Mouse (Mus musculus): Measurements from ENCODE around the gene Cop1.
A peak's percentile ranks its signal among the peaks of the same experiment; 100 is the strongest.

Gene Cop1

DNA sequence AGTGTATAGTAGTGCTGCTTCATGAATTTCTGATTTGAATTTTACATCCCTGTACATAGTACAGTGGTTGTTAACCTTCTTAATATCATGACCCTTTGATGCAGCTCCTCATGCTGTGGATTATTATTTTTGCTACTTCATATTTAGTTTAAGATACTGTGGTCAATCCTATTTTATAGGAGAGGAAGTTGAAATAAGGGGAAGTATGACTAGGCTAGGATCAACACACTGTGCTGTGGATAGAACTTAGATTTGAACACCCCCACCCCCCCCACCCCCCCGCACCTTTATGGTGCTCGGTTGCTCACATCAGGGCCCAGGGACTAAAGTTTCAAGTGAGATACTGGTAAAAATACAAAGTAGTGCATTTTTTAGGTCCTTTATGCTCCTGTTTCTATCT is 58.7 kb downstream of the Cop1 start:
- DNase-seq, result no peak

DNA sequence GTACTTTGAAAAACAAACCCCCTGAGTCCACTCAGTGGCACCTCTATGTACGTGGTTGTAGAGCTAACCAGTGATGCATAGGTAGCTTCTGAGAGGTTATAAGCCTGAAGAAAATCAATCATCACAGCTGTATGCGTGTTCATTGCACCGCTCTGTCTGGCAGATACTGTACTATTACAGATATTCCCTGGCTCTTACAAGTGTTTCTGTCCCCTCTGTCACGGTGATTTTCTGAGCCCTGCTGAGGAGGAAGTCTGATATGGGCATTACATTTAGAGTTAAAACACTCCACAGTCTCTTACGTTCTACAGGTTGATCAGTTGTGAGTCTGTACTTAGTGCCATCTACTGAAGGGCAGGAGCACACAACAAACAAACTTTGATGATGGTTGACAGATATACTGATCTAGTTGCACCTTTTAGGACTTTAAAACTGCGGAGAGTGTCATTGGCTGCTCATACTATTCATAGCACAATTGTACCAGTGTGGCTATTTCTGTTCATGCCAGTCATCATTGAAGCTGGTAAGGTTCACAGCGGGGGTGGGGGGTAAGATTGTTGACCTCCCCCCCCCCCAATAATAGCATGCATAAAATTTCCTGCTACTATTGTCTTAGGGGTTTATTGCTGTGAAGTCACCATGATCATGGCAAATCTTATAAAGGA is 69.4 kb downstream of the Cop1 start:
- no peak for DNase-seq

DNA sequence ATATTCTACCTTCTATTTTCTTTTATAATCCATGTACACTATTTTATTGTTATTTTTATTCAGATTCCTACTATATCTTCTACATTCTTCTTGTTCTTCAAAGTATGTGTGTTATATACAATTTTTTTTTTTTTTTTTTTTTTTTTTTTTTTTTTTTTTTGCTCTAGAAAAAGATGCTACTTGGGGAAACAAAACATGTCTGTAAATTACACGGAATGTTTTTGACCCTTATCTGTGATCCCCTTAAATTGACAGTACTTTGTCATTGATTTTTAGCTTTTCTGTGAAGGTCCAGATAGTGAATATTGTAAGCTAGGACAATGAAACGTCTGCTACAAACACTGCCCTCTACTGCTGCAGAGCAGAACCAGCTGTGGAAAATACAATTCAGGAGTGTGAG is 81.5 kb downstream of the Cop1 start:
- no peak for DNase-seq

DNA sequence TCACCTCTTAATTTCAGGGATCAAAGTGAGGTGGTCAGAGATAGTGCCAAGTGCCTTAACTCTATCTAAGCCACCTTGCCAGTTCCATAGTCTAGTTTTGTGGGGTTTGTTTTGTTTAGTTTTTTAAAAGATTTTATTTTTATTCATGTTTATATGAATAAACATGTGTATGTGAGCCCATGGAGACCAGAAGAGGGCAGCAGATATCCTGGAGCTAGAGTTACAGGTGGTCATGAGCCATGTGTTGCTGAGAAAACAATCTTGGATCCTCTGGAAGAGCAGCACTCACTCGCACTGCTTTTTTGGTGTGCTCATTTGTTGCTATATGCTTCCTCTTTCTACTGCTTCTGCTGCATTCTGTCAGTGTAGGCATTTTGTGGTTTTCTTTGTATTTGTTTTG is 90.5 kb downstream of the Cop1 start:
- no peak for DNase-seq

DNA sequence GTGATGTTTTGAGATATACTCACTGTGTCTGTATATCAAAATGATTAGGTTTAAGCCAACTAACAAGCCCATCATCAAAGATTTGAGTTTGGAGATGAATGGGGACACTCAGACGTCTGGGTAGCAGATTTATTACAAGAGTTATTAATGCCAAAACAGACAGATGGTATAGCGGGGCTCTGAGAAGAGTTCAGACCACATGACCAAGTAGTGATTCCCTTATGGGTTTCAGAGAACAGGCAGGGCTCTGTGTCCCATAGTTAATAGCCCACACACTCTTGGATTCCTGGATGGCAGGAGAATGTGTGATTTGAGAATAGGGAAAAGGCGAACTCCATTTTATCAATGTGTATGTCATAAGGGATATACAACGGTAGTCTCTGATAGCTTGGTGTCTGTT is 98.9 kb downstream of the Cop1 start:
- DNase-seq, result no peak

DNA sequence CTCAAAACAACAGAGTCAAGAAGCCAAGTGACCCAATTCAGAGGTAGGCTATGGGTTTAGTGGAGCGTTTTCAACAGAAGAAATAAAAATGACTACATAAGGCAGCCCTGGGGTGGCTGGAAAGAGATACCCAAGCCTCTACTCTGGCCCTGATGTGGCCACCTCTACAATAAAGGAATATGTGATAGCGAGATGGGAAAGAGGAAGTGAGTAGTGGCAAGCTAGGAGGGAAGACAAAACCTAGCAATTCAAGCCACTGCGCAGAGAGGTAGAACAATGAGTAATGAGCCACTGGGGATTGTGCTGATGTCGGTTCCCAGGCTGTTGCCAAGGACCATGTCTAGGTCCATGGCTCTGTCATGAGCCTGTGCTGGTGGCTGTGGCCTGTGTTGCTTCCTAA is 102.0 kb downstream of the Cop1 start:
- no peak for DNase-seq

DNA sequence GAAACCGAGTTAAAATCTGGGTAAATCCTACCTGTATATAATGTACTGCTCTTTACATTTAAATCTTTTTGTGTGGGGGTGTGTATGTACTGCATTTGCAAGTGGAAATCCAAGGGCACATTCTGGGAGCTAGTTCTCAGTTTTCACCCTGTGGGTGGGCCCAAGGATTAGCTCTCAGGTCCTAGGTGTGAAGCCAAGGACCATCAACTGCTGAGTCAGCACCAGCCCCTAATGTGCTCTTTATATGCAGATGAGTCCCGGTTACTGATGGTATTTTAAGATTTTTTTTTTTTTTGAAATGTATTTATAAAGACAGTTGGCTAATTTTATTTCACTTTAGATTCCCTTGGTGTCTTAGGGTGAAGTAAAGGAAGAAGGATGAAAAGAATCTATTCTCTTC is 110.2 kb downstream of the Cop1 start:
- DNase-seq, result no peak

DNA sequence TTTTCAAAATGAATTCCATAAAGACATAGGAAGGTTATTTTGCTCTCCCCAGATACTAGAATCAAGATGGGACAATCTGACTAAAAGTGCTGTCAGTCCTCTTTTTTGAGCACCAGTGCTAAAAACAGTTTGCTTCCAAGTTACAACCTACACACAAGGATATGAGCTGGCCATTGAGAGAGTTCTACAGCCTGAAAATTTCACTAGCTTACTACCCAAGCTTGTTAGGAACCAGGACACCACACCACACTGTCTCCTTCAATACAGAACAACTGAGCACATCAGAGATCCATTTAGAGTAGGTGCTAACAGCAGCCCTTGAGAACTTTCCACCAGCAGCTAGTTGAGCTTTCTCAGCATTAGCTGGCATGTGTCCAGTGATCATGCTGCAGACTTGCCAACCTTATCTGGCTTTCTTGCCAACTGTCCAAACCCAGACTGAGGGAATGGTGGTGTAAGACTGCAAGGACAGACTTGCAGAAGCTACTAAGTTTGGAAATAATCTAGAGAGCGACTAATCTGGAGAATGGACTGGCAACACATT is 123.0 kb downstream of the Cop1 start:
- no peak for DNase-seq

DNA sequence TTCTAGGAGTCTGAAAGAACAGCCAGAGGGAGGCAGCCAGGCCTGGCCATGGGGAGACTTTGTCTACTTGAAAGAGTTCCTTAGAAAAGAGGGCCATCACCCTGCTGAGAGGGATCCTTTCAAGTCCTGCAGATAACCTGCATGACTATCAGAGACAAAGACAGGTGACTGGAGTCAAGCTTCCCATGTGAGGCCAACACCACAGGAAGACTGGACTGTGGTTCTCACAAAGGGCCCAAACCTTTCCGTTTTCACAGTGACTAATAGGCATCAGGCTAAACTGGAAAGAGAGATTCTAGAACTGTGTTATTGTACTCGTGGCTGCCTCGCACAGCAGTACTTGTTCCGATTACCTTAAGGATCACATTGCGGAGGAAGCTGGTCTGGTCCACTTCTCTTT is 126.6 kb downstream of the Cop1 start:
- no peak for DNase-seq

DNA sequence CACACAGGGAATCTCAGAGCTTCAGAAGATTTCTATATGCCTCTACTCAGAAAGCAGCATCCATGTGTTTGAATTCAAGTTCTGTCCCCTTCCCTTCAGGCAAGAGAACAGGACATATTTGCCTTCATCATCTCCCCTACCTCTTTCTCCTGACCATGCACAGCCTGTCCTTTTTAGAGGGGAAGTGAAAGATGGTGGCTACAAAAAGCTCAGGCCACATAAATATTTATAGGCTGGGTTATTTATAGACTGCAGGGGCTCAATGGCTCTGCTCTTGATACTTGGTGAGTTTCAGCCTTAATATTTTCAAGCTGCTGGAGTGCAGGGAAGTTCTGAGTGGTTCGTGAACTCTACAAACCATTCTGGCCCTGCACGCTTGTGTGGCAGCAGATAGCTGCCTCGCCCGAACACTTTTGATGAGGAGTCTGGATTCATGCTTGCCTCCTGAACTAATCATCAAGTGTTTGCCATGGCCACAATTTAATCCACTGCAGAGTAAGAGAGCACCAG is 139.8 kb downstream of the Cop1 start:
- no peak for DNase-seq

DNA sequence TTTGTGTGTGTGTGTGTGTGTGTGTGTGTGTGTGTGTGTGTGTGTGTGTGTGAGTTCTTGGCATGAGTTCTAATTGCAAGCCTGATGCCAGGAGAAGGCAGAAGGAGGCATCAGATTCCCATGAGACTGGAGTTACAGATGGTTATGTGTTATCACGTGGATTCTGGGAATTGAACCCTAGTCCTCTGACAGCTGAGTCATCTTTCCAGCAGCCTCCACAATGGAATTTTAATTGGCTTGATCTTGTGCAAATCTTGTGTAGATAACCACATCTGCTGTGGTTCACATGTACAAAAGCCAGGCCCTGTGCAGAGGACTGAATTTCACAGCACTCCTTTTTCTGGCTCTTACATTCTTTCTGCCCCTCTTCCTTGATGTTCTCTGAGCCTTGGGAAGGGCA is 150.1 kb downstream of the Cop1 start:
- no peak for DNase-seq

DNA sequence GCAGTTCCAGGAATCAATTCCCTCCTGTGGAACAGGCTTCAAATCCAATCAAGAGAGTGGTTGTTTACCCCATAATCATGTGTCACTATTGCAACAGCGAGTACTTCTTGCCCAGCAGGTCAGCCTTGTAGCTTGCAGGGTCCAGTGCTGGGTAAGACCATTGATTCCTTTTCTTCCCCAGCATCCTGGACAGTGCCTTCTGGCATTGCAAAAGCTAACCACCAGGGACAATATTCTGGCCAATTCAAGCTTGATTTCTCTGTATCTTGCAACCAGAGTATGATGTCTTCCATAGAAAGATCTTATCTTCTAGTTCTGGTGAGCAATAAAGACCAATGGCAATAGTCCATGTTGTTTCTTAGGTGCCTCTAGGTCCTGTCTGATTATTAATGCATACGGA is 150.8 kb downstream of the Cop1 start:
- no peak for DNase-seq

DNA sequence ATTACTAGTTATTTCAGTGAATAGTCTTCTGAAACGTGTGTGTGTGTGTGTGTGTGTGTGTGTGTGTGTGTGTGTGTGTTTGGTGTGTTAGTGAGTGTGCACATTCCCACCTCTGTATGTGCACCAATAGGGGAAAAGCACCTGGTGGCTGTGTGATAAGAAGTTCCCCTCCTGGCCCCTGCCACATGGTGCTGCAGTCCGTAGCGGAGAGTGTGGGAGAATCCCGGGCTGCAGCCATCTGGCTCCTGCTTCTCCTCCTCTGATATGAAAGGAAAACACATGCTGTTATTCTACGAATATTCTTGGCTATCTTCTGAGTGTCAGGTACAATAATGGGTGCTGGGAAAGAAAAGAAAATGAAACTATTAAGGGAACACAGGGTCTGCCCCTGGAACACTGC is 154.3 kb downstream of the Cop1 start:
- no peak for DNase-seq

DNA sequence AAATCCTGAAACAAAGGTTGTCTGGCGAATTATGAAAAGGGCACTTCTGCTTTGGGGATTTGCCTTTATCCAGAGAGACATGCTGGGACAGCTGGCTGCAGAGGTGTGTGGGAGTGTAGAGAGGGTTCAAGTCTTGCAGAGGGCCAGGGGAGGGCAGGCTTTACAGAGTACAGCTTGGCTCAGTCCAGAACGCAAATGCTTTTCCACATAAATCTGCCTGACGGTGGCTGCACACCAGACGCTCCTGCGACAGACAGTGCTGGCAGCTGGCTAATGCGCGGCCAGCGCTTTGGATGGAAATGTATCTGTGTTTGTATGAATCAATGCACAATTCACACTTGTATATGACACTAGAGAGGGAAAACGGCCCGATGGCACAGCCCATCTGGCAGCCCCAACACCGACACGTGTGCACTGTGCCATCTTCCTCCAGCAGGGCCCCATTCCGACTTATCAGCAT is 156.5 kb downstream of the Cop1 start:
- DNase-seq, result no peak

DNA sequence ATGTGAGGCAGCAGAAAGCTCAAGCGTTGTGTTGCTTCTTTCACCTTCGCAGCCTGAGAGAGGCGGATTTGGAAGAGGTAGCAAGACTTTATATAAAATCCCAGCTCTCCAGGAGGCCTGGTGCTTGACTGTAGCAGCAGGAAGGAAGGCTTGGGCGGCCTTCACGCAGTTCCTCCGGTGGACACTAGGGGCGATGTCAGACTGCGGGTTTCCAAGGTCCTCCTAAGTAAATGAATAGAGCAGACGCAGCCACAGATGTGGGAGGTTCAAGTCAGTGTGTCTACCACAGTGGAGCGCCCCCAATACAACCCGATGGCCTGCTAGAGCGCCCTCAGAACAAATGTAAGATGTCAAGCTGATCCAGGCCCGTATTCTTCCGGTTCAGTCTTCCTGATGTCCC is 157.9 kb downstream of the Cop1 start:
- DNase-seq, result peak; percentile 74

DNA sequence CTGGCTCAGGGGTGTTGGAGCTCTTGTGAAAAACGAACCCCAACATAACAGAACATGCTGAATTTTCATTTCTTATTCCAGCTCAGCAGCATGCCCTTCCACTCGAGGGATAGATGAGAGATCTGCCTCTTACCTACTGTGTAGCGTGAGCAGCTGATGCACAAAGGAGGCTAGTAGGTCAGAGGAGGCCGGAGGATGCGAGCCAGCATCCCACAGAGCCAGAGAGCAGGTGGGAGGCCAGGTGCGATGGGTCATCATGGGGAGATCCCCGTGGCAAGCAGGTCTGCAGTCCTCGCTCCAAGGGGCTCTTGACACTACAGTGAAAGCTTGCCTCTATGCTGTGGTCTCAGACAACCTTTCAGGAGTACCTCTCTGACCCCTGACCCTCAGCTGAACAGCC is 160.5 kb downstream of the Cop1 start:
- no peak for DNase-seq

DNA sequence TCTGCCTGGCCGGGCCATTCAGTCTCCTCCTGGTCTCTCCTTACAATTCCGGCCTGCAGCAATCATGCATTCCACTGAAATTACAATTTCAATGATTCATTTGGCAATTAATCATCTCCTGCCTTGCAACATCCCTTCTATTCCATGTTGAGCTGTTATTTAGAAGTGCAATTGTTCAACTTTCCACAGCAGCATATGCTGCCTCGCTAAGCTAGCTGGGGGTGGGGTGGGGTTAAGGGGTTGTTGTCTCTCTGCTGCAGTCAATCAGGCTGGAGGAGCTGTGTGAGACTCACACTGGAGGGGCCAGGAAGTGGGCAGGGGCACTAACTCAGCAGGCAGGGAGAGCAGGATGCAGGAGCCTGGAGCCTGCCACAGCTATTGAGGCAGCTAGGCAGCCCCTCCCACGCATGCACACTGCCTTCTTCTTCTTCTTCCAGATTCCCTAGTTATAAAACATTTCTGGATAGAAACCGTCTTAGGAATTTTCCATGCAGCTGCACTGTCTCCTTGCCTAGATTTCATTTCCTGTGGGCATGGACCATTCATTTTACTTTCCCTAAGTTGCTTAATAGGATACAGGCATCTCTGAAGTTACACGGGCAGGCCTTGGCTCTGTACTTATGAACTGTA is 161.1 kb downstream of the Cop1 start:
- peak; percentile 28 for DNase-seq

DNA sequence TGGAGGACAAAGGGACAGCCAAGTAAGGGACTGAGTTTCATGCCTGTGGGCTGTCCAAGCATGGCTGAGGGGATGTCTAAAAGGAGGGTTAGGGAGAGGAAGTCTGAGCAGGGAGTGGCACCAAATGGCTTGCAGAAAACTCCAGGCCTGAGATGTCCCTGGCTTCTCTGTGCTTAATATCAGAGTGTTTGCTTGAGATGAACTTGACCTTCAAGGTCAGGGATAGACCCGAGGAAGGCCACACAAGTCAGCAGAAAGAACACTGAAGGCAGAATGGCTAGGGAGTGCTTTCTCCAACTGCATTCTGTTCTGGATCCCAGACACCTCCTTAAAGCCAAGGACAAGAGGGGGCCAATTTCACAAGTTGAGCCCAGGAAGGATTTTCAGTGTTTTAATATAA is 161.8 kb downstream of the Cop1 start:
- DNase-seq, result no peak

DNA sequence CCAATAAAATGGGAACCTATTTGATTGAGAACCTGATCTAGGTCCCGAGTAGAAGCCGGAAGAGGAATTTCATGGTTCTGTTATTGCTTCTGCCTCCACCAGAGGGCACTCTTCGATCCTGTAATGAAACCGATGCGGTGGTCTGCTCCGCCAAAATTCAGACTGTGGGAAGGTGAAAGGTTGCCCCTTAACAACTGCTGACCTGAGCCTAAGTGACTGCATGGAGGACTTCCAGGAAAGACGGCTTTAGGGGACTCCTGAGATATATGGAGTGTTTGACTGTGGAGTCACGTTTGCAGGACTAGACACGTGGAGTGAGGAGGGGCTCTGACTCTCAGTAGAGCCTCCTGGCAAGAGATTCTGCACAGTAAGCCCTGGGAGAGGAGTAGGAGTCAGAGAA is 164.4 kb downstream of the Cop1 start:
- DNase-seq, result peak; percentile 69

All from right cerebral cortex, postnatal 4 days (tissue).